Mouse (Mus musculus): ENCODE measurements around the gene Col1a1.

DNA sequence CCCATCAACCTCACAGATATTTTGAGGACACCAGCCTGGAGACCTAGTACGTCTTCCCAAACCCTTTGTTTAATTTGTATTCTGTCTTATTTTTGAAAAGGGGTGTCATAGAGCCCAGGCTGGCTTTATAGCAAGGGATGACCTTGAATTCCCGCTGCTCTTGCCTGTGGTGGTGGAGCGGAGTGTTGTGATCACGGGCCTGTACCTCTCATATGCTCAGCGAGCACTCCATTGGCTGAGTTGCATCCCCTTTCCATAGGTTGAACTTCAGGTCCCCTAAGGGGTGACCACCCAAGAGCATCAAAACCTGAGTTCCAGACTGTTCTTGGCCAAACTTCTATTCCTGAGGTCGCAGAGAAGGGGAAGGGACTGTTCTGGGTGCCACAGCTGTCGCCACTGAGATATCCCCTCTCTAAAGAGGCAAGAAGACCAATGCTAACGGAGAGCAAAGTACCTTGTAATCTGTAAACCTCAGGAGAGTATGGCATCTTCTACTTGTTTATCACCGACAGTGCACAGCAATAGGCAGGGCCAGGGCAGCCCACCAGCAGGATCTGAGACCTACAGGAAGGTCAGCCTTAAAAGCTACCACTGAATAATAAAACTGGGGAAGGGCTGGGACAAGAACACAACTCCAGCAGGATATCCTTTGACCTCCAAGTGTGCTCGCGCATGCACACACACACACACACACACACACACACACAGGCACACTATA, 43.6 kb downstream of the Col1a1 start:
- TF ChIP-seq MYOG (IDR thresholded peaks at IDR 0.05; ENCODE audit: control insufficient read depth, extremely low read depth, insufficient read length) (no peak), CTCF (IDR thresholded peaks at IDR 0.05; ENCODE audit: control insufficient read depth, insufficient read depth, insufficient read length) (no peak), MAX (IDR thresholded peaks at IDR 0.05) (no peak), MYOD1 (IDR thresholded peaks at IDR 0.05; ENCODE audit: control insufficient read depth, insufficient read length, low read depth) (no peak), USF1 (IDR thresholded peaks at IDR 0.05; ENCODE audit: low read depth) (no peak), FOSL1 (IDR thresholded peaks at IDR 0.05; ENCODE audit: insufficient read depth, low read length, poor library complexity, severe bottlenecking) (no peak)

Measured in C2C12 (cell line).